Mouse (Mus musculus) cortical plate, adult 2 months (tissue): Measurements from ENCODE around the gene Prph. TPM values are rescaled to one million over a fixed set of nuclear protein-coding genes. Genes with fewer than 3 reads are reported as not detected.

Source experiments
- H3K27ac ChIP-seq: fragments of 200-500 bp; 2 replicates; pipeline ENCODE4 v1.5.1; 2012; ENCODE audit warnings: low read length, control low read depth, inconsistent platforms; ENCODE audit not compliant: insufficient read depth
- H3K4me1 ChIP-seq: fragments of 200-500 bp; 2 replicates; pipeline ENCODE4 v1.6.1; 2011; ENCODE audit warnings: low read length; ENCODE audit not compliant: control insufficient read depth, insufficient read depth
- H3K4me3 ChIP-seq: fragments of 200-500 bp; 2 replicates; pipeline ENCODE4 v1.5.1; 2011; ENCODE audit warnings: mild to moderate bottlenecking, low read length, control low read depth; ENCODE audit not compliant: insufficient read depth
- CTCF ChIP-seq: fragments of 200-500 bp; IDR thresholded peaks from 2 replicates; pipeline ENCODE4 v1.5.1; 2011; ENCODE audit warnings: mild to moderate bottlenecking, control low read depth, low read length; ENCODE audit not compliant: insufficient read depth; ENCODE audit errors: extremely low read depth
- POLR2A ChIP-seq: fragments of 200-500 bp; IDR thresholded peaks from 2 replicates; pipeline ENCODE4 v1.6.1; 2011; ENCODE audit warnings: mild to moderate bottlenecking, low read length, control low read depth; ENCODE audit not compliant: insufficient read depth; ENCODE audit errors: extremely low read depth
- polyA plus RNA-seq: library from polyadenylated mRNA; depleted of rRNA; stranded (reverse); fragments of >200 nt; gene quantifications from 2 replicates; pipeline ENCODE4 v1.2.3, GENCODE M21; 2012

Prph gene
- polyA plus RNA-seq, 1 experiment = 3.2 TPM

- TF ChIP-seq POLR2A = no peak
- no peak for TF ChIP-seq CTCF
- H3K4me1 ChIP-seq = no peaks in the 10 kb centered on the region
- H3K4me3 ChIP-seq = no peak overlapping the region
- H3K27ac ChIP-seq = no peak overlapping the region
These were observed 22.8 kb upstream of the Prph start for GRCm38 (mm10) chr15:99032041-99032725.

GRCm38 (mm10) chr15:99032726-99033250 is 22.2 kb upstream of the Prph start:
- H3K27ac ChIP-seq = no peak overlapping the region
- H3K4me1 ChIP-seq = no peaks in the 10 kb centered on the region
- TF ChIP-seq POLR2A (no peak), CTCF (no peak)
- H3K4me3 ChIP-seq = no peak overlapping the region

- Histone ChIP-seq H3K27ac (no peak overlapping the region), H3K4me3 (no peak overlapping the region), H3K4me1 (no peaks in the 10 kb centered on the region)
- TF ChIP-seq CTCF = no peak
- no peak for TF ChIP-seq POLR2A
These were observed 21.3 kb upstream of the Prph start for GRCm38 (mm10) chr15:99033498-99034270.

GRCm38 (mm10) chr15:99035431-99035830 is 19.5 kb upstream of the Prph start:
- Histone ChIP-seq H3K4me3 (no peak overlapping the region), H3K4me1 (no peaks in the 10 kb centered on the region), H3K27ac (no peak overlapping the region)
- no peak for TF ChIP-seq CTCF
- TF ChIP-seq POLR2A = no peak

GRCm38 (mm10) chr15:99036249-99036905 is 18.6 kb upstream of the Prph start:
- Histone ChIP-seq H3K4me3 (no peak overlapping the region), H3K27ac (no peak overlapping the region), H3K4me1 (no peaks in the 10 kb centered on the region)
- TF ChIP-seq CTCF (no peak), POLR2A (no peak)

DNA sequence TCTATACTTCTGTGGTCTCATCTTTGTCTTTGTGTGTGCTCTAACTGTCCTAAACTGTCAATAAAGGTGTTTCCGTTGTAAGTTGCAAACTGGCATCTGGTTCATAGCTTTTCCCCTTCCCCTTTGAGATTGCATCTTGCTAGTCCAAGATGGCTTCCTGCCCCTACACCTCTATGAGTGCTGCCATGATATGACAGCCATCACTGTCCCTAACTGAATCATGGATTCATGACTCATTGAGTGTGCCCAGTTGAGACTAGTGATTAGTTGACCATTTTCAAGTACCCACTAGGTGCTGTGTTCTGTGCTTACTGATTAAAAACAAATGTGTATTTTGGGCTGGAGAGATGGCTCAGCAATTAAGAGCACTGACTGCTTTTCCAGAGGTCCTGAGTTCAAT is 16.9 kb upstream of the Prph start:
- Histone ChIP-seq H3K4me1 (no peaks in the 10 kb centered on the region), H3K27ac (no peak overlapping the region), H3K4me3 (no peak overlapping the region)
- TF ChIP-seq CTCF = no peak
- no peak for TF ChIP-seq POLR2A

DNA sequence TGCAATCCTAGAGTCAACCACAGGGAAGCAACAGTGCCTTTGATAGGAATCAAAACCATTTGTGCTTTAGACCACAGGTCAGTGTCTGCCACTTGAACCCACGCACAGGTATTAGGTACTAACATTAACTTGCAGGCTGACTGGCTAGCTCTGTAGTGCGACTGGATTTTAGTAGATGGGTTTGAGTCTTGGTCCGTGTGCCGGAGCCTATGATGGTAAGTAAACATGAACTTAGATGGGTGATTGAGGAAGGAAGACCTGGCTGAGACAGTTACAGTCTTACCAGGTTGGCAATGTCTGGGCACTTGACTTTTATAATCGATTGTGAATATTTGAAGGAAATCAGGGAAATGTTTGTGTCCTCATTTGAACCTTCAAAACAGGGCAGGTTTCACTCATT is 16.2 kb upstream of the Prph start:
- no peak for TF ChIP-seq CTCF
- no peak for TF ChIP-seq POLR2A
- H3K27ac ChIP-seq = no peak overlapping the region
- H3K4me3 ChIP-seq = no peak overlapping the region
- H3K4me1 ChIP-seq = no peaks in the 10 kb centered on the region

DNA sequence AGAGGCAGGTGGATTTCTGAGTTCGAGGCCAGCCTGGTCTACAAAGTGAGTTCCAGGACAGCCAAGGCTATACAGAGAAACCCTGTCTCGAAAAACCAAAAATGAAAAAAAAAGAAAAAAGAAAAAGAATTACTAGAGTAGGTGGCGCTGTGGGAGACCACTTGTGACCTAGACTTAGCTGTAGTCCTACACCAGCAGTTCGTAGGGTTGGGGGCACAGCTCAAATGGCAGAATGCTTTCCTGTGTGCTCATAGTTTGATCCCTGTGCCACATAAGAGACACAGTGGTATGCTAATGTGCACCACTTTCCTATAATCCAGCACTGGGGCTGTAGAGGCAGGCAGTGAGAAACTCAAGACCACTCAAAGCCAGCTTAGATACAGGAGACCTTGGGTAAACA is 15.7 kb upstream of the Prph start:
- TF ChIP-seq POLR2A (no peak), CTCF (no peak)
- Histone ChIP-seq H3K4me1 (no peaks in the 10 kb centered on the region), H3K27ac (no peak overlapping the region), H3K4me3 (no peak overlapping the region)

GRCm38 (mm10) chr15:99039996-99040919 is 14.7 kb upstream of the Prph start:
- no peak for TF ChIP-seq CTCF
- TF ChIP-seq POLR2A = no peak
- Histone ChIP-seq H3K4me1 (no peaks in the 10 kb centered on the region), H3K4me3 (no peak overlapping the region), H3K27ac (no peak overlapping the region)
